Mouse (Mus musculus): Measurements from ENCODE around the gene Tcf15. TPM values are rescaled to one million over a fixed set of nuclear protein-coding genes. Genes with fewer than 3 reads are reported as not detected.

Tcf15 gene
- total RNA-seq, 2 experiments from 2014 or later: 39.7 to 50.1 TPM

GRCm38 (mm10) chr2:152117694-152118093, 25.7 kb upstream of the Tcf15 start:
- no peak for DNase-seq
- intact Hi-C loops (cut with DNase I): loop anchor here (2.0 kb wide), 1 partner anchor 21 kb away; no protein-coding TSS in a partner anchor

- DNase-seq: no peak
- intact Hi-C loops (cut with DNase I): loop anchor here (2.0 kb wide), 1 partner anchor 19 kb away; no protein-coding TSS in a partner anchor
These were observed 24.0 kb upstream of the Tcf15 start for GRCm38 (mm10) chr2:152119228-152119865.

DNA sequence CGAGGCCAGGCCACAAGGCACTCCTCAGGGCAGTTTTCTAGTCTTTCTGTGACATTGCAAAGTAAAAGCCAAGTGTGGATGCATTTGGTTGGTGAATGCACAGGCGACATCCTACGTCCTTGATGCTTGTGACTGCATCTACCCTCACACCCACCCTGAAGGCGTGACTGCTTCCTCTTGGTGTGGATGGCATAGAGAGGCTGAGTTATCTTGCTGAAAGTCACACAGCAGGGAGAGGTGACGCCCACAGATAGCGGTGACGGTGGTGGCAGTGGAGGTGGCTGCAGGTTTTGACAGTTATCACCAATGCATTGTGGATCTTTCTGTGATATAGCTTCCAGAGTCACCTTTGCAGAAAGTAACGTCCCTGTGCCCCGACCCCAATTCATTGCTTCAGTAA, 20.5 kb upstream of the Tcf15 start:
- no peak for DNase-seq
- intact Hi-C loops (cut with DNase I): no loop called here

DNA sequence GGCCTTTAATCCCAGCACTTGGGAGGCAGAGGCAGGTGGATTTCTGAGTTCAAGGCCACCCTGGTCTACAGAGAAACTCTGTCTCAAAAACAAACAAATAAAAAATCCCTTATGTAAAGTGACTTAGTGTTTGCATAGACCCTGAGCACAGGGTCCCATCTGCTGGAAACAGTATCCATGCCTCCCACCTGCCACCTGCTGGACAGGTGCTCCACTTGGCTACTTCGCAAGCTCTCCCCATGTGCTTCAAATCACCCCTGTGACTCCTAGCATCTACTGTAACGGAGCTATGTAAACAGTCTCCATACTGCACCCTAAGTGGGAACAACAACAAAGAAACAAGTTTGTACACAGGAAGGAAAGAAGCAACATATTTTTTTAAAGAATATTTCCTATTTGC, 14.8 kb upstream of the Tcf15 start:
- DNase-seq: no peak
- intact Hi-C loops (cut with DNase I): no loop called here

DNA sequence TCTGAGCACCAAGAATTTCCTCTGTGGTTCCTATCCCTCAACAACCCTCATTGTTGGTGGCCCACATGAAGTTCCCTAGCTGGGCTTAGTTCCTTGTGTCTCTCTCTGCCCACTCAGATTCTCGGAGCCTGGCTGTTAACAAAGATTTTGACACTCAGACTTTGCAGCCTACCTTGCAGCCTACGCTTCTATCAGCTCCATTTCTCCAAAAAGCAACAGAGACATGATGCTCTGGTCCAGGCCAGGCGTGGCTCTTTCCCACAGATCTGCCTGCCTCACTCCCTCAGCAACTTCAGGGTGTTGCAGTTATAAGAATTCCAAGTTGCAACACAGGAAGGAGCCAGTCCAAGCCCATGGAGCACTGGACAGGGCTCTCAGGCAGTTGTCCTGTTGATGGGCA, 13.6 kb upstream of the Tcf15 start:
- no peak for DNase-seq
- intact Hi-C loops (cut with DNase I): no loop called here

DNA sequence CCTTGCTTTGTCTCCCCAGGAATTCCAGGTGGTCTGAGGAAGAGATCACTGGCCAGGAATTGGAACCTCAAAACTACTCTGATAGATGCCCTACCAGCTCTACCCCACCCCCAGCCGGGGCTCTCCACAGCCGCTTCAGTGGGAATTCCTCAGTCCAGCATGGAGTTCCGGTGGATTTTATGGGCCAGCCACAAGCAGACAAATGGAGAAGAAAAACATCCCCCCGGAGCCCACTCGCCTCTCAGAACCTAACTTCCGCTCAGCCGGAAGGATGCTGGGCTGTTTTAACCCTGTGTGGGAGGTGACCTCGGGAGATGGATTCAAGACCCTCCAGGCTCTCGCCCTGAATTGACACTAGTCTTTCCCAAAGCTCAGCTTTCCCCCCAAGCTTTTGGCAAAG, 11.3 kb upstream of the Tcf15 start:
- intact Hi-C loops (cut with DNase I): no loop called here
- DNase-seq: no peak

GRCm38 (mm10) chr2:152132691-152133090, 10.7 kb upstream of the Tcf15 start:
- DNase-seq: no peak
- intact Hi-C loops (cut with DNase I): no loop called here

- no peak for DNase-seq
- intact Hi-C loops (cut with DNase I): loop anchor here (2.0 kb wide), 1 partner anchor 21 kb away; no protein-coding TSS in a partner anchor
These were observed 4.0 kb upstream of the Tcf15 start for GRCm38 (mm10) chr2:152139191-152139987.

DNA sequence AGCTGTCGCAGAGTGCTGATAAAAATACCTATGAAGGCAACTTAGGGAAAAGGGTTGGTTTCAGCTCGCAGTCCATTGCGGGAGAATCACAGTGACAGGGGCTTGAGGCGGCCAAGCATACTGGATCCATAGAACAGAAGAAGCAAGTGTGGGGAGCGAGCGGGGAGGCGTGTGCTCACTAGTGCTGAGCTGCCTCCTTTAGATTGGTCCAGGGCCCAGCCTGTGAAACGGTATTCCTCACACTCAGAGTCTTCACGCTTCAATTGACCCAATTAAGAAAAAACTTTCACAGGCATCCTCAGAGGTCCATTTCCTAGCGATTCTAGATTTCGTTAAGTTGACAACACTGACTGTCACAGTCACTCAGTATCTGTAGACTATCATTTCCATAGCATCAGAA, 2.4 kb upstream of the Tcf15 start:
- no peak for DNase-seq
- intact Hi-C loops (cut with DNase I): no loop called here

- DNase-seq: no peak
- intact Hi-C loops (cut with DNase I): no loop called here
These were observed 1.9 kb upstream of the Tcf15 start for GRCm38 (mm10) chr2:152141491-152141890.

- intact Hi-C loops (cut with DNase I): loop anchor here (2.0 kb wide), 2 partner anchors 35 to 49 kb away; no protein-coding TSS in a partner anchor
These were observed 1.3 kb upstream of the Tcf15 start for GRCm38 (mm10) chr2:152142046-152142445.

DNA sequence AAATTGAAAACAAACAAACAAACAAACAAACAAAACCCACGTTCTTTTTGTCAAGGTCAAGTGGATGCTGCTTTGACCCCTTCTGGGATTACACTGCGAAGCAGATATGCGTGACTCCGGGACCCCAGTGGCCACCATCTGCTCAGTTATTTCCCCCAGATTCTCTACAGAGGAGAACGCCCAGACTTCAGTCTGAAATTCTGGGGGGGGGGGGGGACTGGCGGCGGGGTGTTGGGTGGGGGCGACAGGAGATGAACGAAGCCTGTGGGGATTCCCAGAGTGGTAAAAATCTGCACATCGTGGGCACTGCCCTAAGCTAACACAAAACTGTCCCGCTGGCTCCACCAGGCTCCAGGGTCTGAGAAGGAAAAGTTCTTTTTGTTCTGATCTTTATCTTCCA, 790 bp upstream of the Tcf15 start:
- intact Hi-C loops (cut with DNase I): loop anchor here (2.0 kb wide), 2 partner anchors 34 to 48 kb away; no protein-coding TSS in a partner anchor

More at GRCm38 (mm10) chr2:152142046-152142445, 1.3 kb upstream of the Tcf15 start:
- peak; percentile 47 to 52 for DNase-seq

DNA sequence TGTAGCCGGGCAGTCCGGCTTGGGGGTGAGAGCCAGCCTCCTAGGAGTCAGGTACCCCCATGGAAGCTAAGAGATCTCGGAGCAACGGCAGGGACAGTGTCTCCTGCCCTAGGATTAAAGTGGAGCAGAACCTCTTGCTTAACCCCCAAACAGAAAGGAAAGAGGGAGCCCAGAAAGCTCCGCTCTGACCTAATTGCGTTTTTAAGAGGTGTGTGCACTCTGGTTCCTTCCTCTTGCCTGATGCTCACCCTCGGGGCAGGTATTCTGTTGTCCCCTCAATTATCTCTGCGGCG, 743 bp downstream of the Tcf15 start:
- intact Hi-C loops (cut with DNase I): no loop called here
- DNase-seq: no peak

More for the DNA sequence above, 790 bp upstream of the Tcf15 start:
- no peak for DNase-seq

- intact Hi-C loops (cut with DNase I): no loop called here
These were observed 1.1 kb downstream of the Tcf15 start for GRCm38 (mm10) chr2:152144501-152144900.

DNA sequence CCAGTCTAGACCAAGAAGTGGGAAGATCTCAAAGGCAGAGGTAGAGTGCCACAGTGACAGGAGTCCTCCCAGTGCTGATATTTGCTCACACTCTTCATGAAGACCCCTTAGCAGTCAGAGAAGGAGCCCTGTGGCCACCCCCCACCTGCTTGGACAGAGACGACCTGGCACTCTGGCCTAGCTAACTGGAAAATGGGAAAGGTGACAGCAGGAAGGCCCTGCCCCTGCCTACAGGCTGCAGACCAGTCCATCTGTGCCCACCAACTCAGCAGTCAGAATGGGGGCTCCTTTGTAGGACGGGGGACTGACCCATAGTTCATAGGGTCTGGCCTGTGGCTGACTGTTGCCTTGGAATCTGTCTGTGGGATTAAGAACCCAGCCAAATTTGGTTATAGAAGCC, 2.4 kb downstream of the Tcf15 start:
- intact Hi-C loops (cut with DNase I): loop anchor here (2.0 kb wide), 1 partner anchor 33 kb away; no protein-coding TSS in a partner anchor
- peak in 1 of 2 experiments; percentile 6 for DNase-seq

More at GRCm38 (mm10) chr2:152144501-152144900, 1.1 kb downstream of the Tcf15 start:
- DNase-seq: peak in 1 of 2 experiments; percentile 12

GRCm38 (mm10) chr2:152147079-152147478, 3.7 kb downstream of the Tcf15 start:
- DNase-seq: peak in 1 of 2 experiments; percentile 31
- intact Hi-C loops (cut with DNase I): loop anchor here (2.0 kb wide), 1 partner anchor 34 kb away; no protein-coding TSS in a partner anchor

DNA sequence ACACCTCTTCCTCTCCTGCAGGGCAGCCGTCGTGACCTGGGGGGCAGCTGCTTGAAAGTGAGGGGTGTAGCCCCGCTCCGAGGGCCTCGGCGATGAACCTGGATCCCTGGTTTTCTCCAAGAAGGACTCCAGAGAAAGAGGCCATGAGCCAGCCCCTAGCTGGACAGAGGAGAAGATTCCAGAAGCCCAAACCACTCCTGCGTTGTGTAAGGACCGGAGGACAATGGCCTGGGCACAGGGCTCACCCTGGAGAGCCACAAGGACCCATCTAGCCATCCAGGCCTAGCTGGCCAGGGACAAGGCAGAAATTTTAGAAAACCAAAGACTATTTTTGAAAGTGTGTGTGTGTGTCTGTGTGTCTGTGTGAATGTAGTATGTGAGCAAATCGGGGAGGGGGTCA, 5.3 kb downstream of the Tcf15 start:
- intact Hi-C loops (cut with DNase I): no loop called here
- DNase-seq: no peak

GRCm38 (mm10) chr2:152149891-152150290, 6.5 kb downstream of the Tcf15 start:
- intact Hi-C loops (cut with DNase I): loop anchor here (1.0 kb wide), 1 partner anchor 27 kb away; no protein-coding TSS in a partner anchor
- no peak for DNase-seq

- intact Hi-C loops (cut with DNase I): loop anchor here (1.0 kb wide), 1 partner anchor 27 kb away; no protein-coding TSS in a partner anchor
- DNase-seq: peak; percentile 55 to 59
These were observed 7.0 kb downstream of the Tcf15 start for GRCm38 (mm10) chr2:152150373-152150772.

- intact Hi-C loops (cut with DNase I): no loop called here
- DNase-seq: no peak
These were observed 10.0 kb downstream of the Tcf15 start for GRCm38 (mm10) chr2:152153361-152153760.

DNA sequence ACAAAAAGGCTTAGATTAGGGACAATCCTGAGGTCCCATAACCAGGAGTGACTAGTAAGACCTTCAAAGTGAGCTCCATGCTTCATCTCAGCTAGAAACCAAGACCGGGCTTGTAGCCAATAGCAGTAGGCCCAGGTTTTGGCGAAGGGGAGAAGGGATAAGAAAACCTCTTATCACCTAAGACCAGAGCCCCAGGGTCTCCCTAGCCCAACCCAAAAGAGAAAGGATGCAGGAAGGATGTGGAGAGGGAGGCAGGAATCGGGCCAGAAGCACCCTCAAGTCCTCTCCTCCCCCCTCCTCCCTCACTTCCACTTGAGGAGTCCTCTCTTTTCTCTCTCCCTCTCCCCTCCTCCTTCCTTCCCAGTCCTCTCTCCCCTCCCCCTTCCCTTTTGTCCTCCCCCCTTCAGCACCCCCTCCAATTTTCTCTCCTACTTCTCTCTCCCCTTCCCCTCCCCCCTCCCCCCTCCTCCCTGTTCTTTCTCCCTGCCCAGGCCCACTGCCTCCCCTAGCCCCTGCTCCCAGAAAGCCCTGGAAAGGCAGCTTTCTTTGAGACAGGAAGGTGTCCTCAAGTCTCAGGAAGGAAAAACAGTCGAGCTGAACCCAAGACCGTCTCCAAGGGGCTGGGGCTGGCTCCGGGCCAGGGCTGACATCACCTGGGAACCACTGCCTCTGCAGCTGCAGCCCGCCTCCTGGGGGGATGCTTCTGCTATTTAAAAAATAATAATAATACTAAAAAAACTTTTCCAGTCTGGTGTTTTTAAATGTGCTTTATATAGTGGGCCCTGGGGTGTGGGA, 12.2 kb downstream of the Tcf15 start:
- DNase-seq: peak; percentile 74 to 82
- intact Hi-C loops (cut with DNase I): no loop called here
